13 mouse cellular contexts compared by ENCODE assay signal in the genomic region with DNA sequence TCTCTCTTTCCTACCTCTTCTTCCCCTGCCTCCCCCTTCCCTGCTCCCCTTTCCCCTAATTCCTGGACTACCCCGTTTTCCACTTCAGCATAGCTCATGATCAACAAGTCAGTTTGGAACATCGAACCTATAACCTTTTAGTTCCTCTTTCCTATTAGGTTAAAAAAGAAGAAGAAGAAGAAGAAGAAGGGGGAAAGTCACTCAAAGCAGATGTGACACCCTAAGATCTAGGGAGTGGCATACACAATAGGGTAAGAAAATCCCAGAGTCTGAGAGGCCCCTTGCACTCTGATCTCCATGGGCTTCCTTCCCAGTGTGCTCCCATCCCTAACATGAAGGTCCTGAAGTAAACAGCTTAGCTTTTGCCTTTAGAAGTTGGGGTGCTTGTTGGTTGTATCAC.
DNase-seq lines count a peak whose midpoint lies in the region; ATAC-seq and TF ChIP-seq lines count a peak whose summit lies in the region.
"Had no signal": no experiment of that assay in that cellular context is flagged by ENCODE, and none has a peak within 500 bp of the region (broad histone marks: within the 10 kb centered on the region; RNA-seq: fewer than 3 reads in every experiment).

No protein-coding gene starts in this region.

- no peak for TF ChIP-seq CTCF in midbrain, postnatal 0 days (IDR thresholded peaks at IDR 0.05)

- DNase-seq in heart, postnatal 4 days = no peak
- no peak for DNase-seq in midbrain, embryonic 10.5 days (ENCODE audit: low spot score)
- DNase-seq in midbrain, postnatal 0 days (ENCODE audit: low spot score) = no peak
- DNase-seq in cerebellum, adult 8-10 months = no peak
- DNase-seq in frontal cortex, postnatal 25 days (ENCODE audit: low spot score in 2 of 2) = no peak
- DNase-seq: heart, adult 2 months; liver, postnatal 0 days; right cerebral cortex, postnatal 25 days had no signal

- no peak for ATAC-seq in heart, embryonic 12.5 days (ENCODE audit: insufficient number of reproducible peaks, low FRiP score)
- no peak for ATAC-seq in midbrain, postnatal 0 days (ENCODE audit: low FRiP score)
- ATAC-seq in limb, embryonic 13.5 days (ENCODE audit: low FRiP score, low read depth) = no peak
- ATAC-seq: liver, postnatal 0 days had no signal

- peaks cover 19% of the 10 kb centered on the region for H3K4me1 ChIP-seq in heart, embryonic 12.5 days (replicated peaks)
- peaks cover 20% of the 10 kb centered on the region for H3K4me1 ChIP-seq in midbrain, embryonic 10.5 days
- H3K4me1 ChIP-seq in midbrain, postnatal 0 days (ENCODE audit: insufficient read depth, low read length) = 0 out of 2 replicates have a peak, but pooled peaks cover 6% of the 10 kb centered on the region
- H3K4me1 ChIP-seq in limb, embryonic 13.5 days = peaks cover 17% of the 10 kb centered on the region

- peak overlapping the region; percentile 84; the same call in 1 of the 2 replicates for H3K4me2 ChIP-seq in heart, embryonic 12.5 days
- H3K4me2 ChIP-seq in midbrain, postnatal 0 days (ENCODE audit: low read depth, low read length, poor library complexity, severe bottlenecking) = no peak overlapping the region
- peak overlapping the region; percentile 65 for H3K4me2 ChIP-seq in limb, embryonic 13.5 days (replicated peaks)

- H3K27ac ChIP-seq in heart, embryonic 12.5 days (ENCODE audit: poor library complexity, severe bottlenecking) = no peak overlapping the region
- H3K27ac ChIP-seq in midbrain, embryonic 10.5 days (replicated peaks) = peak overlapping the region; percentile 70; the same call in 1 of the 2 replicates
- no peak overlapping the region for H3K27ac ChIP-seq in midbrain, postnatal 0 days (ENCODE audit: low read depth, low read length)
- no peak overlapping the region for H3K27ac ChIP-seq in limb, embryonic 13.5 days
- H3K27ac ChIP-seq: heart, adult 2 months; midbrain, embryonic 12.5 days; neural tube, embryonic 15.5 days had no signal

- no peaks in the 10 kb centered on the region for H3K36me3 ChIP-seq in heart, embryonic 12.5 days
- no peaks in the 10 kb centered on the region for H3K36me3 ChIP-seq in midbrain, embryonic 10.5 days
- no peaks in the 10 kb centered on the region for H3K36me3 ChIP-seq in midbrain, postnatal 0 days (ENCODE audit: insufficient read depth, low read length)
- no peaks in the 10 kb centered on the region for H3K36me3 ChIP-seq in limb, embryonic 13.5 days
- H3K36me3 ChIP-seq: hindbrain, embryonic 10.5 days; midbrain, embryonic 12.5 days; neural tube, embryonic 15.5 days had no signal

- H3K4me3 ChIP-seq in heart, embryonic 12.5 days = no peak overlapping the region
- no peak overlapping the region for H3K4me3 ChIP-seq in midbrain, embryonic 10.5 days
- H3K4me3 ChIP-seq in midbrain, postnatal 0 days (ENCODE audit: low read depth, low read length) = no peak overlapping the region
- no peak overlapping the region for H3K4me3 ChIP-seq in limb, embryonic 13.5 days
- H3K4me3 ChIP-seq: heart, adult 2 months had no signal

- whole genome bisulfite sequencing in heart, embryonic 12.5 days = 36% methylated on average over 2 of the region's 2 CpGs
- 34% methylated on average over 2 of the region's 2 CpGs for WGBS in midbrain, embryonic 10.5 days
- WGBS in midbrain, postnatal 0 days = 46% methylated on average over 2 of the region's 2 CpGs
- WGBS in limb, embryonic 13.5 days = 41% methylated on average over 2 of the region's 2 CpGs

- H3K27me3 ChIP-seq in heart, embryonic 12.5 days (replicated peaks) = peaks cover 11% of the 10 kb centered on the region; the same call in 1 of the 2 replicates
- H3K27me3 ChIP-seq in midbrain, embryonic 10.5 days (ENCODE audit: low read depth, poor library complexity, severe bottlenecking) = peaks cover 32% of the 10 kb centered on the region
- no peaks in the 10 kb centered on the region for H3K27me3 ChIP-seq in midbrain, postnatal 0 days (ENCODE audit: insufficient read depth, low read length)
- H3K27me3 ChIP-seq in limb, embryonic 13.5 days = no peaks in the 10 kb centered on the region
- H3K27me3 ChIP-seq: neural tube, embryonic 15.5 days had no signal

- H3K9me3 ChIP-seq in heart, embryonic 12.5 days (replicated peaks) = no peaks in the 10 kb centered on the region
- H3K9me3 ChIP-seq in midbrain, embryonic 10.5 days (replicated peaks) = no peaks in the 10 kb centered on the region
- no peaks in the 10 kb centered on the region for H3K9me3 ChIP-seq in midbrain, postnatal 0 days (ENCODE audit: low read length)
- H3K9me3 ChIP-seq in limb, embryonic 13.5 days = no peaks in the 10 kb centered on the region
- H3K9me3 ChIP-seq: hindbrain, embryonic 10.5 days; midbrain, embryonic 12.5 days; neural tube, embryonic 15.5 days had no signal

- no peak overlapping the region for H3K9ac ChIP-seq in heart, embryonic 12.5 days
- no peak overlapping the region for H3K9ac ChIP-seq in midbrain, postnatal 0 days (replicated peaks; ENCODE audit: low read length, poor library complexity, severe bottlenecking)
- no peak overlapping the region for H3K9ac ChIP-seq in limb, embryonic 13.5 days
- H3K9ac ChIP-seq: liver, postnatal 0 days; neural tube, embryonic 15.5 days had no signal
